Mouse (Mus musculus) forebrain, embryonic 15.5 days (tissue): ENCODE measurements at regions not wholly inside any gene's neighbourhood (a gene's known extent, or its start where the extent isn't known, plus 50 kb on each side); places are given as distances from the start of the nearest gene placed in this dataset.

Source experiments
- ATAC-seq: fragments of 200-750 bp; cut with Nextera tagmentation; replicated peaks from 2 replicates; pipeline ENCODE4 v1.8.0; 2017; ENCODE audit warnings: mild to moderate bottlenecking, moderate TSS enrichment, moderate library complexity
- H3K27ac ChIP-seq: fragments of 300-500 bp; sonication (generic); replicated peaks from 2 replicates; pipeline ENCODE4 v1.5.1; 2015; ENCODE audit warnings: mild to moderate bottlenecking, inconsistent platforms
- H3K27me3 ChIP-seq: fragments of 300-500 bp; sonication (generic); 2 replicates; pipeline ENCODE4 v1.6.1; 2015; ENCODE audit warnings: inconsistent platforms
- H3K36me3 ChIP-seq: fragments of 300-500 bp; sonication (generic); 2 replicates; pipeline ENCODE4 v1.6.1; 2015; ENCODE audit warnings: mild to moderate bottlenecking, inconsistent platforms
- H3K4me1 ChIP-seq: fragments of 300-500 bp; sonication (generic); 2 replicates; pipeline ENCODE4 v1.6.1; 2015; ENCODE audit warnings: inconsistent platforms
- H3K4me2 ChIP-seq: fragments of 300-500 bp; sonication (generic); replicated peaks from 2 replicates; pipeline ENCODE4 v1.6.1; 2015; ENCODE audit warnings: mild to moderate bottlenecking, inconsistent platforms
- H3K4me3 ChIP-seq: fragments of 300-500 bp; sonication (generic); 2 replicates; pipeline ENCODE4 v1.5.1; 2015; ENCODE audit warnings: mild to moderate bottlenecking, inconsistent platforms
- H3K9ac ChIP-seq: fragments of 300-500 bp; sonication (generic); replicated peaks from 2 replicates; pipeline ENCODE4 v1.6.1; 2015; ENCODE audit warnings: mild to moderate bottlenecking, inconsistent platforms
- H3K9me3 ChIP-seq: fragments of 300-500 bp; sonication (generic); 2 replicates; pipeline ENCODE4 v1.6.1; 2016; ENCODE audit warnings: inconsistent platforms
- WGBS: fragments of 180-500 bp; shearing (Covaris S2); methylation state at CpG from one replicate; pipeline ENCODE4 v1.1.7; 2015; ENCODE audit warnings: mixed read lengths; 5-methylcytosine and 5-hydroxymethylcytosine counted together

- no peak for ATAC-seq
- Histone ChIP-seq H3K36me3 (no peaks in the 10 kb centered on the region), H3K27ac (no peak overlapping the region), H3K9me3 (no peaks in the 10 kb centered on the region), H3K4me3 (no peak overlapping the region), H3K9ac (no peak overlapping the region), H3K27me3 (no peaks in the 10 kb centered on the region), H3K4me1 (no peaks in the 10 kb centered on the region), H3K4me2 (no peak overlapping the region)
- 94% methylated on average over 4 of the region's 4 CpGs for WGBS
Observed at GRCm38 (mm10) chr5:39151917-39152316, 275.3 kb upstream of the Clnk start.

GRCm38 (mm10) chr5:39150891-39151290, 274.3 kb upstream of the Clnk start:
- H3K4me2 ChIP-seq: no peak overlapping the region
- H3K36me3 ChIP-seq: no peaks in the 10 kb centered on the region
- H3K27ac ChIP-seq: no peak overlapping the region
- WGBS: 89% methylated on average over 4 of the region's 4 CpGs
- H3K27me3 ChIP-seq: no peaks in the 10 kb centered on the region
- H3K9ac ChIP-seq: no peak overlapping the region
- H3K9me3 ChIP-seq: no peaks in the 10 kb centered on the region
- no peak overlapping the region for H3K4me3 ChIP-seq
- no peaks in the 10 kb centered on the region for H3K4me1 ChIP-seq
- no peak for ATAC-seq

GRCm38 (mm10) chr5:39145658-39146057, 269.0 kb upstream of the Clnk start:
- no peak for ATAC-seq
- no peak overlapping the region for H3K9ac ChIP-seq
- no peak overlapping the region for H3K4me2 ChIP-seq
- no peak overlapping the region for H3K27ac ChIP-seq
- no peaks in the 10 kb centered on the region; the same call in 1 of the 2 replicates for H3K4me1 ChIP-seq
- 32% methylated on average over 2 of the region's 2 CpGs for WGBS
- H3K36me3 ChIP-seq: no peaks in the 10 kb centered on the region
- H3K4me3 ChIP-seq: no peak overlapping the region
- H3K9me3 ChIP-seq: no peaks in the 10 kb centered on the region
- H3K27me3 ChIP-seq: no peaks in the 10 kb centered on the region

GRCm38 (mm10) chr5:39144225-39144624, 267.6 kb upstream of the Clnk start:
- H3K9ac ChIP-seq: no peak overlapping the region
- no peaks in the 10 kb centered on the region for H3K36me3 ChIP-seq
- H3K4me2 ChIP-seq: no peak overlapping the region
- H3K27ac ChIP-seq: no peak overlapping the region
- H3K4me3 ChIP-seq: no peak overlapping the region
- ATAC-seq: no peak
- WGBS: 92% methylated on average over 10 of the region's 10 CpGs
- H3K9me3 ChIP-seq: no peaks in the 10 kb centered on the region
- no peaks in the 10 kb centered on the region; the same call in 1 of the 2 replicates for H3K4me1 ChIP-seq
- H3K27me3 ChIP-seq: no peaks in the 10 kb centered on the region

- 71% methylated on average over 4 of the region's 4 CpGs for WGBS
- no peak for ATAC-seq
Observed at GRCm38 (mm10) chr5:39143648-39144047, 267.0 kb upstream of the Clnk start.

GRCm38 (mm10) chr5:39138375-39138774, 261.8 kb upstream of the Clnk start:
- Histone ChIP-seq H3K4me2 (no peak overlapping the region), H3K9ac (no peak overlapping the region), H3K36me3 (no peaks in the 10 kb centered on the region), H3K27ac (no peak overlapping the region), H3K4me1 (no peaks in the 10 kb centered on the region), H3K4me3 (no peak overlapping the region), H3K9me3 (no peaks in the 10 kb centered on the region), H3K27me3 (no peaks in the 10 kb centered on the region)
- no peak for ATAC-seq
- 81% methylated on average over 3 of the region's 3 CpGs for WGBS

More at GRCm38 (mm10) chr5:39143648-39144047, 267.0 kb upstream of the Clnk start:
- Histone ChIP-seq H3K9me3 (no peaks in the 10 kb centered on the region), H3K4me3 (no peak overlapping the region), H3K9ac (no peak overlapping the region), H3K27ac (no peak overlapping the region), H3K4me2 (no peak overlapping the region), H3K36me3 (no peaks in the 10 kb centered on the region), H3K4me1 (no peaks in the 10 kb centered on the region; the same call in 1 of the 2 replicates), H3K27me3 (no peaks in the 10 kb centered on the region)

- no peak overlapping the region for H3K4me3 ChIP-seq
- no peaks in the 10 kb centered on the region for H3K36me3 ChIP-seq
- H3K9ac ChIP-seq: no peak overlapping the region
- no peaks in the 10 kb centered on the region for H3K27me3 ChIP-seq
- no peak overlapping the region for H3K27ac ChIP-seq
- 0 out of 2 replicates have a peak, but pooled peaks cover 8% of the 10 kb centered on the region for H3K4me1 ChIP-seq
- H3K9me3 ChIP-seq: no peaks in the 10 kb centered on the region
- H3K4me2 ChIP-seq: no peak overlapping the region
- no peak for ATAC-seq
Observed at GRCm38 (mm10) chr5:39128931-39129330, 252.3 kb upstream of the Clnk start.

GRCm38 (mm10) chr5:39126833-39127232, 250.2 kb upstream of the Clnk start:
- 0 out of 2 replicates have a peak overlapping the region, but pooled peaks have one; percentile 18 for H3K27ac ChIP-seq
- H3K27me3 ChIP-seq: no peaks in the 10 kb centered on the region
- no peaks in the 10 kb centered on the region for H3K9me3 ChIP-seq
- H3K4me2 ChIP-seq: no peak overlapping the region
- peak; percentile 54; the same call in 1 of the 2 replicates for ATAC-seq
- H3K9ac ChIP-seq: no peak overlapping the region
- H3K4me1 ChIP-seq: 0 out of 2 replicates have a peak, but pooled peaks cover 8% of the 10 kb centered on the region
- H3K4me3 ChIP-seq: no peak overlapping the region
- H3K36me3 ChIP-seq: no peaks in the 10 kb centered on the region
- WGBS: 86% methylated on average over 4 of the region's 4 CpGs

GRCm38 (mm10) chr5:39126270-39126691, 249.7 kb upstream of the Clnk start:
- H3K9ac ChIP-seq: no peak overlapping the region
- no peaks in the 10 kb centered on the region for H3K9me3 ChIP-seq
- H3K36me3 ChIP-seq: no peaks in the 10 kb centered on the region
- peak; percentile 85 for ATAC-seq
- H3K4me1 ChIP-seq: 0 out of 2 replicates have a peak, but pooled peaks cover 8% of the 10 kb centered on the region
- H3K4me3 ChIP-seq: no peak overlapping the region
- no peak overlapping the region for H3K27ac ChIP-seq
- WGBS: 49% methylated on average over 2 of the region's 2 CpGs
- H3K4me2 ChIP-seq: no peak overlapping the region
- H3K27me3 ChIP-seq: no peaks in the 10 kb centered on the region

- Histone ChIP-seq H3K9ac (no peak overlapping the region), H3K9me3 (no peaks in the 10 kb centered on the region), H3K36me3 (no peaks in the 10 kb centered on the region), H3K27ac (no peak overlapping the region), H3K4me3 (no peak overlapping the region), H3K4me2 (no peak overlapping the region), H3K27me3 (no peaks in the 10 kb centered on the region), H3K4me1 (no peaks in the 10 kb centered on the region)
- no peak for ATAC-seq
- 95% methylated on average over 1 of the region's 1 CpGs for WGBS
Observed at GRCm38 (mm10) chr5:39110336-39110735, 233.7 kb upstream of the Clnk start.

- H3K4me3 ChIP-seq: no peak overlapping the region
- no peaks in the 10 kb centered on the region for H3K9me3 ChIP-seq
- no peak for ATAC-seq
- H3K36me3 ChIP-seq: no peaks in the 10 kb centered on the region
- no peaks in the 10 kb centered on the region for H3K4me1 ChIP-seq
- H3K27me3 ChIP-seq: no peaks in the 10 kb centered on the region
- no peak overlapping the region for H3K27ac ChIP-seq
- WGBS: 70% methylated on average over 3 of the region's 3 CpGs
- no peak overlapping the region for H3K9ac ChIP-seq
- no peak overlapping the region for H3K4me2 ChIP-seq
Observed at GRCm38 (mm10) chr5:39109526-39109925, 232.9 kb upstream of the Clnk start.

- Histone ChIP-seq H3K27ac (no peak overlapping the region), H3K36me3 (no peaks in the 10 kb centered on the region), H3K9me3 (no peaks in the 10 kb centered on the region), H3K4me1 (0 out of 2 replicates have a peak, but pooled peaks cover 6% of the 10 kb centered on the region), H3K27me3 (no peaks in the 10 kb centered on the region), H3K9ac (no peak overlapping the region), H3K4me3 (no peak overlapping the region), H3K4me2 (no peak overlapping the region)
- ATAC-seq: no peak
- WGBS: 26% methylated on average over 5 of the region's 5 CpGs
Observed at GRCm38 (mm10) chr5:39099113-39099512, 222.5 kb upstream of the Clnk start.

- no peak for ATAC-seq
Observed at GRCm38 (mm10) chr5:39094875-39095274, 218.3 kb upstream of the Clnk start.

More at GRCm38 (mm10) chr5:39094875-39095274, 218.3 kb upstream of the Clnk start:
- Histone ChIP-seq H3K4me1 (0 out of 2 replicates have a peak, but pooled peaks cover 6% of the 10 kb centered on the region), H3K36me3 (no peaks in the 10 kb centered on the region), H3K27me3 (no peaks in the 10 kb centered on the region), H3K9me3 (no peaks in the 10 kb centered on the region), H3K9ac (no peak overlapping the region), H3K4me2 (no peak overlapping the region), H3K27ac (no peak overlapping the region), H3K4me3 (no peak overlapping the region)
- WGBS: 79% methylated on average over 3 of the region's 3 CpGs
